Mouse (Mus musculus) spleen, adult 2 months (tissue): ENCODE results near the gene Nkain2. TPM values are rescaled to one million over a fixed set of nuclear protein-coding genes. Genes with fewer than 3 reads are reported as not detected.
"Not testable (repeated sequence)": the region's sequence is repeated elsewhere in the genome, so short reads cannot be mapped to it uniquely, and the experiment has no call there.

Experiments used
- DNase-seq, 2 experiments: peaks; one replicate each; pipeline versions ENCODE4 v3.0.0 to v3.0.0-alpha.2; 2012 to 2021; ENCODE audit warnings: low spot score in 2 of 2, low read depth in 1 of 2
- H3K27ac ChIP-seq: fragments of 200-500 bp; 2 replicates; pipeline ENCODE4 v1.5.1; 2012; ENCODE audit warnings: low read length, inconsistent platforms; ENCODE audit not compliant: insufficient read depth
- H3K27me3 ChIP-seq: fragments of 200-500 bp; 2 replicates; pipeline ENCODE4 v1.6.1; 2012; ENCODE audit warnings: mild to moderate bottlenecking, moderate library complexity, low read length, inconsistent platforms; ENCODE audit not compliant: control insufficient read depth, insufficient read depth
- H3K36me3 ChIP-seq: fragments of 200-500 bp; 2 replicates; pipeline ENCODE4 v1.6.1; 2012; ENCODE audit warnings: mild to moderate bottlenecking, low read length, inconsistent platforms; ENCODE audit not compliant: control insufficient read depth, insufficient read depth
- H3K4me1 ChIP-seq: fragments of 200-500 bp; 2 replicates; pipeline ENCODE4 v1.6.1; 2011; ENCODE audit warnings: inconsistent platforms; ENCODE audit not compliant: control insufficient read depth, insufficient read depth, insufficient read length
- H3K4me3 ChIP-seq: fragments of 200-500 bp; 2 replicates; pipeline ENCODE4 v1.5.1; 2011; ENCODE audit warnings: mild to moderate bottlenecking, inconsistent platforms; ENCODE audit not compliant: insufficient read depth, insufficient read length; ENCODE audit errors: extremely low read depth
- CTCF ChIP-seq: fragments of 200-500 bp; IDR thresholded peaks from 2 replicates; pipeline ENCODE4 v1.5.1; 2011; ENCODE audit warnings: mild to moderate bottlenecking, inconsistent platforms; ENCODE audit not compliant: insufficient read depth, insufficient read length, insufficient replicate concordance; ENCODE audit errors: extremely low read depth
- POLR2A ChIP-seq: fragments of 200-500 bp; IDR thresholded peaks from 2 replicates; pipeline ENCODE4 v1.6.1; 2011; ENCODE audit warnings: low read depth, low read length, inconsistent platforms
- WGBS: fragments of 180-500 bp; shearing (Covaris S2); methylation state at CpG from one replicate; pipeline ENCODE4 v1.1.7; 2018; 5-methylcytosine and 5-hydroxymethylcytosine counted together
- polyA plus RNA-seq: library from polyadenylated mRNA; depleted of rRNA; stranded (reverse); fragments of >200 nt; gene quantifications from 2 replicates; pipeline ENCODE4 v1.2.3, GENCODE M21; 2012

Nkain2 gene
- polyA plus RNA-seq, 1 experiment: 0.05 TPM

DNA sequence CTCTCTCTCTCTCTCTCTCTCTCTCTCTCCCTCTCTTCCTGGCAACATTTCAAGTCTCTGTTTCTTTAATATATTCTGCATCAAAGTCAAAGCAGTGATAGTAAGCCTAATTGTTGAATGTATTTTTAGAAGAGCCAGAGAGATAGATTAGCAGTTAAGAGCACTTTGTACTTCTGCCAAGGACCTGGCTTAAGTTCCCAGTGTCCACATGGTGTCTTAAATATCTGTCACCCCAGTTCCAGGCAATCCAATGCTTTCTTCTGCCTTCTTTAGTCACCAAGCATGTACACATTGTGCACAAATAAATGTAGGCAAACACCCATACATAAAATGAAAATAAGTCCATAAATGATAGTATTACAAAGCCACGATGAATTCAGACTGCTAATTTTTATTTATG, 871.9 kb downstream of the Nkain2 start:
- Histone ChIP-seq H3K36me3 (no peaks in the 10 kb centered on the region), H3K4me3 (no peak overlapping the region), H3K27ac (no peak overlapping the region), H3K4me1 (no peaks in the 10 kb centered on the region), H3K27me3 (no peaks in the 10 kb centered on the region)
- WGBS: 73% methylated on average over 1 of the region's 1 CpGs
- DNase-seq: no peak
- TF ChIP-seq POLR2A (no peak), CTCF (no peak)

DNA sequence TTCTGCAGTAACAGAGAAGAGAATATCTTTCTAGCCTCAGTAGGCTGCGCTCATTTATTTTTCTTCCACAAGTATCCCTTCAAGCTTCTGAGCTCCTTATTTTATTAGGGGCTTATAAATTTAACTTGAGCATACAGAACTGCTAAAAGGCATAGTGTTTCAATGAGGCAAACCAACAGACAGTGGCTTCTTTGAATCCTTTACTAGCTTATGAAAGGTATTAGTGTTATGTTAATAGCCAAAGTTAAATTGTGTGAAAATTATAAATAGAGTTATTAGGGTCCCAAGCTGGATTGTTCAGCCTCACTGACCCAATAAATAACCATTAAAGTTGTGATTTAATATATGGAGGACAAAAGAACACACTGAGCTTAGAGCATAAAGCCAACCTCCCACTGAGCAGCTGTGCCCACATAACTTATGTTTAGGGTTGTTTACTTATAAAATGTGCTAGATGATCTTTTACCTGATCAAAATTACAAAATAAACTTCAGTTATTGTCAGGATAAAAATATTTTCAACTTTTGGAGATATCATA, 889.0 kb downstream of the Nkain2 start:
- DNase-seq: no peak
- no peaks in the 10 kb centered on the region for H3K27me3 ChIP-seq
- H3K36me3 ChIP-seq: no peaks in the 10 kb centered on the region
- no peak overlapping the region for H3K27ac ChIP-seq
- H3K4me1 ChIP-seq: no peaks in the 10 kb centered on the region
- TF ChIP-seq CTCF (no peak), POLR2A (no peak)
- 80% methylated on average over 1 of the region's 1 CpGs for WGBS
- H3K4me3 ChIP-seq: no peak overlapping the region

DNA sequence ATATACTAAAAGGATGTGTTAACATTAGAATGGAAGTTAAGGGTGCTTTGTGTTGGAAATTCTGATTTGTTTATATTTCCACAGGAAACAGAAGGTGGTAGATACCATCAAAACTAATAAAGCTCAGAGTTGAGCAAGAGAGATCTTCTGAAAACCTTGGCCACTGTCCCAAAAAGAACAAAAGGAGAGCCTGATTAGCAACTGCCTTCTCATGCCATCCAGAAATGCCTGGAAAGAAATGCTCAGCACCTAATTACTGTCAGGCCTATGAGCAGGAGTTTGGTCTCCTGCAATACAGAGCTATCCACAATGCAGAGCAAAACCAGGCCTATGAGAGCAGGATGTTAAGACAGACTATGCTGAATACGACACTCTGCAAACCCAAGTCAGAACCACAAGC, 897.1 kb downstream of the Nkain2 start:
- TF ChIP-seq CTCF (no peak), POLR2A (no peak)
- Histone ChIP-seq H3K36me3 (no peaks in the 10 kb centered on the region), H3K27me3 (no peaks in the 10 kb centered on the region), H3K27ac (no peak overlapping the region), H3K4me3 (no peak overlapping the region), H3K4me1 (no peaks in the 10 kb centered on the region)
- no peak for DNase-seq
- 73% methylated on average over 1 of the region's 1 CpGs for WGBS

DNA sequence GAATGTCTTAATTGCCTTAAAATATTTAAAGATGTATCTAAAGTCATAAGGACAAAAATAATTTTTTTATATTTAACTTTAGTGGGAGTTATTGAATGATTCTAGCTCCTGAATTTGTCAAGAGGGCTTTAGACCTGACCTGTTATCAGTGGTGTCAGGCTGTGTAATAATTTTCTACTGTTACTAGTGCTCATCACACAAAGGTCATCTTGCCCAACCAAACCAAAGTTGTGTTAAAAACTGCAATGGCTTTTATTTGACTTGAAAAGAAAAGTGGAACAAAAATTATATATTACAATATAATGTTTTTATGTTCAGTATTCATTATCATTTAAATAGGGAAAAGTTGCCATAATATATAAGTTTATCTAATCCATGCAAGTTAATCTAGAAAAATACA, 911.9 kb downstream of the Nkain2 start:
- no peak overlapping the region for H3K4me3 ChIP-seq
- no peaks in the 10 kb centered on the region for H3K27me3 ChIP-seq
- no peaks in the 10 kb centered on the region for H3K4me1 ChIP-seq
- DNase-seq: no peak
- TF ChIP-seq CTCF (no peak), POLR2A (no peak)
- no peaks in the 10 kb centered on the region for H3K36me3 ChIP-seq
- no peak overlapping the region for H3K27ac ChIP-seq

DNA sequence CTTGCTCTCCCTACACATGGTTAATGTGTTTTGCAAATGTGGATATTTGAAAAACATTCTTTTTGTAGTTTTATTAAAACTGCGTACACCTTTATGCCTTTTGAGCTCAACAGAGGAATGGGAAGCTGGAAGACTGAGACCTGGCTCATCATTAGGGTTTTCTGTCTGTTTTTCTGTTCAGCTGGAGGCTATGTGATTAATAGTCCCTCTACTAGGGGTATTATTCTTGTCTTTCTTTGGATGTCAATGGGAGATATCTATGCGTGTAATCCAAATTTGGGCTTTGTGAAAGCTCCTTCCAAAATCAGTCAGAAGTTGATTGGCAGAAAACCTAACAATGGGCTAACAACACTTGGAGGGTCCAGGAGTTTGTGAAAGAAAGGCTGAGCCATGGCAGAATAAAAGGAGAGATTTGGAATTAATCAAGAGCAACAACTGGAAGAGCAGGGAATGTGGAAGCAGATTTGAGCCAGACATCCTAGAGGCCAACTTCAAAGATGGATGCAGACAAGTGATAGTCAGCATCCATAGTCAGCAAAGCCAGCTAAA, 943.0 kb downstream of the Nkain2 start:
- no peak overlapping the region for H3K27ac ChIP-seq
- H3K4me1 ChIP-seq: no peaks in the 10 kb centered on the region
- TF ChIP-seq POLR2A: no peak
- TF ChIP-seq CTCF: no peak
- WGBS: 89% methylated on average over 2 of the region's 2 CpGs
- H3K36me3 ChIP-seq: no peaks in the 10 kb centered on the region
- no peak overlapping the region for H3K4me3 ChIP-seq
- H3K27me3 ChIP-seq: no peaks in the 10 kb centered on the region
- no peak for DNase-seq

DNA sequence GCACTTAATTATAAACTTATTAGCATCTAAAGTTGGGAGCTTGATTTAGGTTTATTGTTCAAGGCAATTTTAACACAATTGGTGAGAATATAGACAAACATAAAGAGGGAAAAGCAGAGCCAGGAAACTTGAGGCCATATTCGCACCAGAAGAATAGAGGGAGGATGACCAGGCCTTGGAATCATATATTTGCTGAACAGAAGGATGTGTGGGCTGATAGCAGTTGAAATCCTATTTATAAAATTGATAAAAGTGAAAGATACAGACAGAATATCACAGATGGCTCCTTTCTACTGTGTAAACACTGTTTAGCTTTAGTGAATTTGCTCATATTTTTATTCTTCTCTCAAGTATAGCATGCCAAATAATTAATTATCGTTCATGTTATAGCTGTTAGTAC, 958.3 kb downstream of the Nkain2 start:
- Histone ChIP-seq H3K4me3 (no peak overlapping the region), H3K27me3 (no peaks in the 10 kb centered on the region), H3K36me3 (no peaks in the 10 kb centered on the region), H3K4me1 (no peaks in the 10 kb centered on the region), H3K27ac (no peak overlapping the region)
- WGBS: 86% methylated on average over 2 of the region's 2 CpGs
- no peak for DNase-seq
- TF ChIP-seq POLR2A (no peak), CTCF (no peak)

DNA sequence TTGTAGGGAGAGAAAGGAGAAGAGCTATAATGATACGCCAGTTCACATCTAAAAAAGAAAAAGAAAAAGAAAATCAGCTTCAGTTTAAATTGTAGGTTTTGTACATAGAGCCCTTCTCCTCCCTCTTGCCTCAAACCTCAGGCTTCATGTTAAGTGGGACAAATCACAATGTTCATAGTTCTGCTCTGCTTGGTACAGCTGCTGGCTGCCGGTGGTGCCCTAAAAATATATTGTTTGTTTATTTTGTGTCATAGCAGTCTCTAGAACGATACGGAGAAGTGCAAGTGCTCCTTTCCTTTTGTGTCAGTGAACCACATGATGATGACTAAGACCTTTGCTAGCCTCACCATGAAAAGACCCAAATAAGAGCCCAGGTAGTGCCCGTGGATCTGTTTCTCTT, 962.6 kb downstream of the Nkain2 start:
- TF ChIP-seq CTCF: no peak
- H3K4me3 ChIP-seq: no peak overlapping the region
- 60% methylated on average over 5 of the region's 5 CpGs for WGBS
- no peaks in the 10 kb centered on the region for H3K36me3 ChIP-seq
- no peak for DNase-seq
- H3K27me3 ChIP-seq: no peaks in the 10 kb centered on the region
- H3K4me1 ChIP-seq: no peaks in the 10 kb centered on the region
- H3K27ac ChIP-seq: no peak overlapping the region

DNA sequence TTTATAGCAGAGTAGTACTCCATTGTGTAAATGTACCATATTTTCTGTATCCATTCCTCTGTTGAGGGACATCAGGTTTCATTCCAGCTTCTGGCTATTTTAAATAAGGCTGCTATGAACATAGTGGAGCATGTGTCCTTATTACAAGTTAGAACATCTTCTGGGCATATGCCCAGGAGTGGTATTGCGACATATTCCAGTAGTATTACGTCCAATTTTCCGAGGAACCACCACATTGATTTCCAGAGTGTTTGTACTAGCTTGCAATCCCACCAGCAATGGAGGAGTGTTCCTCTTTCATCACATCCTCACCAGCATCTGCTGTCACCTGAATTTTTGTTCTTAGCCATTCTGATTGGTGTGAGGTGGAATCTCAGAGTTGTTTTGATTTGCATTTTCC, 969.4 kb downstream of the Nkain2 start:
- DNase-seq, H3K4me3 ChIP-seq, H3K27me3 ChIP-seq, H3K36me3 ChIP-seq, H3K27ac ChIP-seq, H3K4me1 ChIP-seq: not testable (repeated sequence)
- WGBS: 83% methylated on average over 3 of the region's 3 CpGs
